Mouse (Mus musculus): ENCODE measurements around the gene Gprin1. TPM values are rescaled to one million over a fixed set of nuclear protein-coding genes. Genes with fewer than 3 reads are reported as not detected.

Gene Gprin1
- total RNA-seq, 4 experiments from 2014 or later: 0.05 to 0.07 TPM; not detected in 2

DNA sequence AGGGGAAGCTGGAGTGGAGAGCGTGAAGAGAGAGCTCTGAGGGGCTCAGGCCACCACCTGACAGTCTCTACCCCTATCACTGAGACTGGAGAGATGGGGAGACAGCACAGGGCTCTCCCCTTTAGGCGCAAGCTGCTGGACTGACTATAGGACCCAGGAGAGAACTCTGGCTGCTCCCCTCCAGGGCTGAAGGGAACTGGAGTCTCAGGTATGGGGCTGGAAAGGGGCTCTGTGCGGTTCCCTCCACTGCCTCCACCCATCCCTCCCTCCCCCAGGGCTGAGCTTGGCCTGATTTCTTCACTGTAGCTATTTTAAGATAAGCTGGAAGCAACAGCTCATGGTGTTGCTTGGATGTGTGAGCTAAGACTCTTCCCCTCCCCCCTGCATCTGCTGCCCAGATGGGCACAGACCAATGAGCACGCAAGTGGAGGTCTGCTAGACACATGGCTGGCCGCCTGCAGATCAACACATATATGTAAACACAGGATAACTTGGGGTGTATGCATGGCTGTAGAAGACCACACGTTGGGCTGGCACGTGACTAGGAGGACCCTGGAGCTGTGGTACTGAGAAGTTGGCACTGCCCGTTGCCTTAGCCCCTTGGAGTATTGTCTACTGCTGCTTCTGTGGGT lies 10.6 kb upstream of the Gprin1 start:
- peak; percentile 20 to 27 for DNase-seq (ENCODE audit: low spot score in 2 of 2)

DNA sequence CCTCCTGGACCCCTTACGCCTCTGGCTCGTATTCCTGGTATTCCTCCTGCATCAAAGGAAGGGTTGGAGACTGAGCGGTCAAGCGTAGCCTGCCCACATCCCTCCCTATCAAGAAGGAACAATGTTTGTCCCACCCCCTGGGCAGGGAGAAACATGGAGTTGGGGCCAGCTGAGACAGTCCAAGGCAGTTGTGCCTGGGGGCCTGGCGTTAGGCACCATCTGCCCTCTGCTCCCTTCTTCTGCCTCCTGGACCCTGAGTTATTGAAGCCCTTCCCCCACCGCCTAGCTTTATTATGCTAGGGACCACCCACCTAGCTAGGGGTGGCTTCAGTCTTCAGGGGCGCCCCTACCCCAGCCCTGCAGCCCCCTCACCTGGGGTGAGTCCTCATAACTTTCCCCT lies 9.8 kb upstream of the Gprin1 start:
- no peak for DNase-seq (ENCODE audit: low spot score in 2 of 2)

DNA sequence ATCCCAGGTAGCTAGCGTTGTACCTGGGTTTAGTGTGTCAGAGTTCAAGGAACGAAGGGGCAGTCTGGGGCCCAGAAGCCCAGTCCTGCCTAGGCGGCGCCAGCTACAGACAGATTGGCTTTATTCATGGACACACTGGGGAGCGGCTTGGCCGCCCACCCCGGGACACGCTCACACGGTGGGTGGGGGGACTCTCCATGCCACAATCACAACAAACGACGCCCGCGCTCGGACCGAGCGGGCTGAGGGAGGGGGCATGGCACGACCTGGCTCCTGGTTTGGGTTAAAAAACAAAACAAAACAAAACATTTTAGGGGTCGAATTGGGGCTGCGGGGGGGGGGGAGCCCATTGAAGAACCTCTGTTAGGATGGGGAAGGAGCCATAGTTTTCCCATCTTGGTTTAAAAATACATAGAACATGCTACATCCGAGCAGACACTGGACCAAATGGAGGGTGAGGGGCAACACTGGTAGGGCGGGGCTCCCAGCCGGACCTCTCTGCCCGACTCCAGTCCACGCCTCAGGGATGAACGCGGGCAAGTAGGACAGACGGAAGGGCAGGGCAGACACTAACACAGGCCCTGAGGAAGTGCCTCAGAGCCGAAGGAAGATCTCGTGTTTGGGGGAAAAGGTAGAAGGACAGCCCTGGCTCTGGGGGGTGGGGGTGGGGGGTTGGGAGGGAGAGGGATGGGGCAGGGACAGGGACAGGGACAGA lies 9.2 kb upstream of the Gprin1 start:
- DNase-seq (ENCODE audit: low spot score in 2 of 2): no peak

DNA sequence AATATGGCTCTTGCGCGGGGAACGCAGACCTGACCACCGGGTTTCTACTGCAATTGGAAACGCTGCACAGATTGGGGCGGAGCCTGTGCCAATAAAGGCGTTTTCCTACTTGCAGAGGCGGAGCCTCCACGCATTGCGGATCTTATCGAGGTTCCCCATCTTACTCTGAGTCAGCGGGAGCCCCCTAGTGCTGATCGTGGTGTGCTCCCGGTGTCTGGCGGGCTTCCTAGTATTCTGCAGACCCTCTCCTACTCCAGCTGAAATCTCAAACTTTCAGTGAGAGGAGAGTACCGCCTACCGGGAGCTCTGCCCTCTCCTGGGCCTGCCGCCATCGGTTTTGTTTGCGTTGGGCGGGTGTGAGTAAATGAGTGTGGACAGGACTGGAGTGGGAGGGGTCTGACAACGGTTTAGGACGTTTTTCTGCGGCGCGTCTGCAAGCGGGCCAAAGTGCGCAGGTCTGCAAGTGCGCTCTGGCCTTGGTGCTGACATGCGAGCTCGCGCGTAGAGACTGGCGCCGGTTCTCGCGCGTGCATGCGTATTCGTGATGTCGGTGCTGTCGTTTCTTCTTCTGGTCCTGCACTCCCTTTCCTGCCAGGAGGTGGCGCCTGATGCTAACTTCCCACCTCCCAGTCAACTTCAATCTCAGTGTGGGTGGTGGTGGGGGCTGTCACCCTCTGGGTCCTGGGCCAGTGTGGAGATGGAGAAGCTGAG lies 8.5 kb upstream of the Gprin1 start:
- peak; percentile 57 to 69 for DNase-seq (ENCODE audit: low spot score in 2 of 2)

DNA sequence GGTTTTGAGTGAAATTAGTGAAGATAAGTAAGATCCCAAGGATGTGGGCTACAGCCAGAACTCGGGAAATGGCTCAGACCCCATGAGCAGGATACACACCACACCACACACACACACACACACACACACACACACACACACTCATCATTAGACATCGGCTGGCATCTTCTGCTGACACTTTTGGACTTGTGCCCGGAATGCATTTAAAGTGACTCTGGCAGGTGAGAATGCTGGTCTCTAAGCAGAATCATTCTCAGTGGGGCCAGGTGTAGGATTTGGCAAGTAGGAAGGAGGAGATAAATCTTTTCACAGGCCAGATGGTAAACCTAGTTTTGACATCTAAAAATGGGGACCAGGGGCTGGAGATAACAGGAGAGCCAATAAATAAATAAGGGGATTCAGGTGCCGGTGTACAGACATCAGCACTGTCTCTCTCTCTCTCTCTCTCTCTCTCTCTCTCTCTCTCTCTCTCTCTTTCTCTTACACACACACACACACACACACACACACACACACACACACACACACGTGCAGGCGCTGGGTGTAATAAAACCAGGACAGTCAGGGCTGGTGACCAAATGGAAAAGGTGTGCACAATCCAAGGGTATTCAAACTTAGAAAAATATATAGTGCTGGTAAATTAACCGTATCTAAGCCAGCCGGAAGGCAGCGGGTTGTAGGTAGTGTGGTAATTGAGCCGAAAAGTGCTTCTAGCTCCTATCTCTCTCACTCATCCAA lies 7.6 kb upstream of the Gprin1 start:
- DNase-seq (ENCODE audit: low spot score in 2 of 2): no peak

DNA sequence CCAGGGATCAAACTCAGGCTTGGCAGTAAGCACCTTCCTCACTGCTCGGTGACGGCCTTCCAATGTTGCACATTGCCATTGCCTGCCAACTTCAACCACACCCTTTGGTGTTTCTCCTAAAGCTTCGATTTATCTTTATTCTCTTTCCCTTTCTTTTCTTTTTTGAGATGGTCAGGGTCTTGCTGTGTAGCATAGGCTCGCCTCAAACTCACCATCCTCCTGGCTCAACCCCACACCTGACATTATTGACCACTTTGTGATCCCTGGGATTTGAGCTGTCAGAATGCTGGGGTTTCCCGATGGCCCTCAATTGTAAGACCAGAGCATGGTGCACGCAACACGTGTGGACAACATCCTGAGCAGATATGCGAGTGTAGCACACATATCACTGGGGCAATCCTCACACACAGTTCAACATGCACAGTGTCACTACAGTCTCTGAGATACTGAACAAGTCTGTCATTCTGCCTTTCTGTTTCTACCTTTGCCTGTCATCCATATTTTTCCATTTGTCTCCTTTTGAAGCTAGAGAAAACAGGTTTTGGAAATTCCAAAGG lies 6.6 kb upstream of the Gprin1 start:
- DNase-seq (ENCODE audit: low spot score in 2 of 2): no peak

DNA sequence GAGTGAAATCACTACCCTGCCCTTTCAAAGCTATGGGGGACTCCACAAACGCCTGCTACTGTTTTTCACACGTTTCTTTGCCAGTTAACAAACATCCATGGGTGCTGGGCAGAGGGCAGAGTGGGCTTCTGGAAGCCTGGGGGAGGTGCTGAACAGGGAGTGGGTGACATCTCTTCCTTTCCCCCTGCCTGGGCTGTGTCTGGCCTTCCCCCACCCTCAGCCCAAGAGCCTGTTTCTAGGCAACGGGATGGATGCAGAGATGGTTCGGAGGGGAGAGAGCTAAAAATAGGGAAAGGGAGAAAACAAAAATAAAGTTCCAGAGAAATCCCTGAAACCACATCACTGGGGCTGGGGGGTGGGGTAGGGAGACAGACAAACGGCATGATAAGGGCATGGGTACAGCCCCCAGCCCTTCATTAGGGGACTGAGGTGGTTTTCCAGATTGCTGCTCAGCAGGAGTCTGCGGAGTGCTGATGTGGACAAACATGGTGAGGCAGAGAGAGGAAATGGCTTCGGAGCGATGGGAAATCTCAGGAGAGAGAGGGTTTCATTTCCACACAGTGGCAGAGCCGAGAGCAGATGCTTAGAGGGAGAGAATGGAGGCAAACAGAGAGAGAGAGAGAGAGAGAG lies 5.6 kb upstream of the Gprin1 start:
- DNase-seq (ENCODE audit: low spot score in 2 of 2): no peak

DNA sequence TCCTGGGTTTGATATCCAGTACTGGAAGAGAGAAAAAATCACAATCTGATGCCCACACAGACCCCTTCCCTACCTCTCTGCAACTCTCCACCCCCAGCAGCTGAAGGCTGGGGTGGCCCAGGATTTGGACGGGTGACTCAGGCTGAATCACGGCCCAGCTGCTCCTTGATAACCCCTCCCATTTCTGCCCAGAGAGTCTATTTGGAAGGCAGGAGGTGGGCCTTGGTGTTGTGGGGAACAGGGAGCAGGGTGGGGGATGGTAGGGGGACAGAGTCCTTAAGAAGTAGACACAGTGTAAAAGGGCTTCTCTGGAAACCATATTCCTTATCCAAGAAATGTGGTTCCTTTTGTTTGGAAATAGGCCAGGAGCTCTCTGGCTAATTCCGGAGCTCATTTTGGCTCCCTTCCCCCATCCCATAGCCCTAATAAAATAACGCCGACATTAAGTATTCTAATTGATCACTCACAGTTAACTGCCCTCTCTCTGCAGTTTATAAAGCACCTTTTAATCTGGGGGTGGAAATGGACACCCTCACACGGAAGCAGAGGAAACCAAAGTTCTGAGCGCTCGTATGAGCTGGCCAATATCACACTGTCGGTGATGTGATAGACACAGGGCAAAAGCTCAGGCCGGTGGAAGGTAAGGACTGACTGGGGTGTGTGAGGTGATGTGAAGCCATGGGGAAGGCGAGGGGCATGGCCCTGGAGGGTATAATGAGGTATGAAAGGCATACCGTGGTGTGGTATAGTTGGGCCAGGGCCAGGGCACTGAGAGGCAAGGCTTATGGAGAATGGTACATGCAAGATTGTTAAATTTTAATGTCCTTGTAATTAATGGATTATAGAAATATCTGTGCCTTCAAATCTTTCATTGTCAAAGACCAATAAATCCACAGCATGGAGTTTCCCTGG lies 4.8 kb upstream of the Gprin1 start:
- DNase-seq (ENCODE audit: low spot score in 2 of 2): no peak

DNA sequence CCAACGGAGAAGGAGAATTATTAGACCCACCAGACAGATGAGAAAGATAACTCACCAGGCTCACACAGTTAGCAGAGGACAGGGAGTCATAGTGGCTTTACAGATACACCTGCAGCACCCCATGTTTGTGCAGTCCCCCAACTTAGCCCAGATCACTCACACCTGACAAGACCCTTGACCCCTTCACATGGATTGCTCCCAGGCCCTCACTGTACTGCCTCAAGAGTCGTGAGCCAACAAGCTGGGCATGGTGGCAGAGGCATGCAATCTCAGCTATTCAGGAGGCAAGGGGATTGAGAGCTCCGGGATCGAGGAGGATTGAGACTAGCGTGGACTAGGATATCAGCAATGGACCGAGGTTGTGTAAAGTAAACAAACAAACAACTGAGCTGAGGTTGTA lies 4.1 kb upstream of the Gprin1 start:
- DNase-seq (ENCODE audit: low spot score in 2 of 2): no peak

DNA sequence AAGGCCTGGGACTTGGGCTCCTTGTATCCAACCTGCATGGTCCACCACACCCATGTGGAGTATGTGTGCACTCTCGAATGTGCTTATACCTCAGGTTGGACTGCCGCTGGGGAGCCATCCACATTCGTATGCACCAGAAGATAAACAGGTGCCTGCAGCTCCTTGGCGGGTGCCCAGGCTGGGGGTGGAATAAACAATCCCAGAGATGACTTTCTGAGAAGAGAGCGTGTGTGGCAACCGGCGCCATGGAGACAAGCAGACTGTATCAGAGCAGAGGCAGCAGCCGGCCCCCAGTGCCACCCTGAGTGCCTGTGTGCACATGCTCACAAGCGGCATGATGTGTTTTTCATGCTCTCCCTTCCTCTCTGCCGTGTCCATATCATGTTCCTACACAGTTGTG lies 3.0 kb upstream of the Gprin1 start:
- DNase-seq (ENCODE audit: low spot score in 2 of 2): no peak

DNA sequence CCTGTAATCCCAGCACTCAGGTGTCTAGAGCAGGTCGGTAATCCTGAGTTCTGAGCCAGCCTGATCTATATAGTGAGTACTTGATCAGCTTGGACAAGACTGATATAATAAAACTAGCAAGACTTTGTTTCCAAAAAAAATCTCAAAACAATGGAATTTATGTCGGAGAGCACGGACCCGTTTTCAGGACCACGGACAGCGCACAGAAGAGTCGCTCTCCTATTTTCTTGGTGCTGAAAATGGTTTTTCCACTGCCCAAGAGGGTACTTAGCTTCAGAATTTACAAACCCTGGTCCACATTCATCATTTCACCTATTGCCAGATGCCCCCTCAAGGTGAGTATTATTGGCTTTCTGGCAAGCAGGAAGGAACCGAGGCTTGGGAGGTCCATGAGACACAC lies 1.0 kb upstream of the Gprin1 start:
- DNase-seq (ENCODE audit: low spot score in 2 of 2): no peak

DNA sequence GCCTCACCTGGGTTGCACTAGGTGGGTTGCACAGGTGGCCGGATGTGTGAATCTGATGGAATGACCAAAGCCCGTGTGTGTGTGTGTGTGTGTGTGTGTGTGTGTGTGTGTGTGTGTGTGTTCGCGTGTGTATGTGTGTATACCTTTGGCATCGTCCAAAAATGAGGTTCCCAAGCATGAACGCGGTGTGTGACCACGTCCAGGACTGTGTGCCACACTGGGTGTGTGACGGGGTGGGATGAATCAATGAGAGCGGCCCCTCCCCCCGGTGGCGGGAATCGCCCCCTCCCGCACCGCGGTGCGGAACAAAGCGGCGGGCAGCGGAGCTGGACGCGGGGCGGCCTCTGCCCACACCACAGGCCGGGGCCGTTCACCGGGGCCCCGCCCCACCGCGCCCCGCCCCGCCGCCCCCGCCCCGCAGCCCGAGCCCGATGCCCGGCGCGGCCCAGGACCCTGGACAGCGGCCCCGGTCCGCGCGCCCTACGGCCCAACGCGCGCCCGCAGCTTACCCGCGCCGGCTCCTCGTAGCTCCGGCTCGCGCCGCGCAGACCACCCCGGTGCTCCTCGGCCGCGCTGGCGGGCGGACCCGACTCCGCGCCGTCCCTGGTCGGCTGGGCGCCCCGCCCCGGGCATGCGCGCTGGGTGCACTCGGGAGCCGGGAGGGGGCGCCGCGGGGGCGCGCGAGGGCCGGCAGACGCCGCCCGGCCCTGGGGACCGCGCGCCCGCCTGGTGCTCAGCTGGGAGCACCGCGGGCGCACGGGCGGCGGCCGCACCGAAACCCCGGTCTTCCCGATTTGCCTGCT lies 412 bp downstream of the Gprin1 start:
- no peak for DNase-seq (ENCODE audit: low spot score in 2 of 2)

DNA sequence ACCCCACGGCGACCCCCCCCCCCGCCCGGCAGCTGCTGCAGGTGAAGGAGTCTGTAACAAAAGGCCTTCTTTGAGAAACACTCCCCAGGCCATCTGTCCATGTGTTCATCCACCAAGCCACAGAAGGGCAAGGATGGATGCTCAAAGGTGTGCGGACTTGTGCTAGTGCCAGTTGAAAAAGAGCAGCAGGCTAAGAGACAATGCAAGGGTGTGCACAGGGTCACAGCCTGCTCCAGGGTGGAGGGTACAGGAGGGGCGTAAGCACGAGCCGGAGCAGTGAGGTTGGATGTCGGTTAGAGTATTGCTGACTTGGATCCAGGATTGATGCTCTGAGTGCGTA lies 983 bp downstream of the Gprin1 start:
- no peak for DNase-seq (ENCODE audit: low spot score in 2 of 2)

DNA sequence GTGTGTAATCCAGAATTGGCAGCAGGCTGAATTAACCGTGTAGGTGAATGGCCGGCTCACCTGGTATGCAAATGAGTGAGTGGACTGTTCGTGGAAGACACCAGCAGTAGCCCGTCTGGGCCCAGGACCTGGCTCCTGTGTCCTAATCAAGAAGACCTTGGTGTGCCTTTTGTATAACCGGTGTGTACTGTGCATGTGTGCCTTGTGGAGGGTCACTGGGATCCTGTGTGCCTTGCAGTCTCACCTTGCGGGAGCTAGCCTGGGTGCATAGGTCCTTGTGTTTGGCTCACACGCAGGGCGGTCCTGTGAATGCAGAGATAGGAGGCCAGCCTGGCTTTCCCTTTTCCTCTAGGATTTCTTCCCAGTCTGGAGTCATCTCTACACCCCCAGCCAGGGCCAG lies 1.5 kb downstream of the Gprin1 start:
- DNase-seq (ENCODE audit: low spot score in 2 of 2): no peak

DNA sequence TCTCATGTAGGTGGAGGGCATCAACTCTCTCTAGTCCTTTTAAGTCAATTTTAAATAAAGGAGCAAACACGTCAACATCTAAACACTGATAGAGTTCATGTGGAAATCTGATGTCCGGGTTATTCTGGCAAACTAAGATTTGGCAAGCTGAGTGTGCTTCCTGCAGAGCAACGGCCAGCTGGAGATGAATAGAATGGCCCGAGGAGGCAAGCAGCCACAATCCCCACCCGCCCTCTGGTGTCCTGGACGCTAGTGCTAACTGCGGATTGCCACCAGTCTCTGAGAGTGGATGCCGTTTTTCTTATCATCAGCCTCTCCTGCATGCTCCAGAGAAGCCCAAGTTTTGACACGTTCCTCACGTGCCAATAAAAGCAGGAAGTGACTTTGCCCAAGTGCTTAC lies 2.8 kb downstream of the Gprin1 start:
- no peak for DNase-seq (ENCODE audit: low spot score in 2 of 2)

DNA sequence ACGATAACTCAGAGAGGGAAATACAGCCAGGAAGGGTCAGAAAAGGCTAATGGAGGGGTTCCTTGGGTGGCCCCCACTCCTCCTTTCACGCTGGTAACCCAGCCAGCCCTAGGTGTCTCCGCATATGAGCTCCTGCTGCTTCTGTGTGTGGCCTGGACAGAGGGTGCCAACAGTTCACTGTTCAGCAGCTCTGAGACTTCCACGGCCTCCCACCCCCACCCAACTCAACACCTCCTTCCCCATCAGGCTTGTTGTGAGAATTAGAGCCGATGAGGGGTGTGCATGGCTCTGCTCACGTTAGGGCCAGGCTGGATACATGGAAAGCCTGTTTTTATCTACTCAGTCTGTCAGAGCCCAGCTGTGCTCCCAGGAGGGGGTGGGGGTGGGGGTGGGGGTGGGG lies 3.6 kb downstream of the Gprin1 start:
- DNase-seq (ENCODE audit: low spot score in 2 of 2): no peak

DNA sequence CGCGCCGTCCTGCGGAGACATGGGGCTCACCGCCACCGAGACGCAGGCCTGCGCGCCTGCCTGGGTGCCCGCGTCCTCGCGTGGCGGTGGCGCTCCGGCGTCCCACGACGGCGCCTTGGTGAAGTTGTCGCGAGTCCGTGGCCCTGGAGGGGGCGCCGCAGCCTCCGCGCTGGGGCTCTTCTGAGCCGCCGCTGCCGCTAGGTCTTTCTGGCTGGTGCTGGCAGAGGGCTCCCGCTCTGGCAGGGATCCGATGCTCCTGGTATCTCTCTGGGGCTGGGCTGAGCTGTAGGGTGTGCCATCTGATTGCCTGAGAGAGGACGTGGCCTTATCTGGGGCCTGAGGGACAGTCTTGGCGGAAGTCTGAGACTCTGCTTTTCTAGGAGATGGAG lies 11.5 kb downstream of the Gprin1 start:
- no peak for DNase-seq (ENCODE audit: low spot score in 2 of 2)

DNA sequence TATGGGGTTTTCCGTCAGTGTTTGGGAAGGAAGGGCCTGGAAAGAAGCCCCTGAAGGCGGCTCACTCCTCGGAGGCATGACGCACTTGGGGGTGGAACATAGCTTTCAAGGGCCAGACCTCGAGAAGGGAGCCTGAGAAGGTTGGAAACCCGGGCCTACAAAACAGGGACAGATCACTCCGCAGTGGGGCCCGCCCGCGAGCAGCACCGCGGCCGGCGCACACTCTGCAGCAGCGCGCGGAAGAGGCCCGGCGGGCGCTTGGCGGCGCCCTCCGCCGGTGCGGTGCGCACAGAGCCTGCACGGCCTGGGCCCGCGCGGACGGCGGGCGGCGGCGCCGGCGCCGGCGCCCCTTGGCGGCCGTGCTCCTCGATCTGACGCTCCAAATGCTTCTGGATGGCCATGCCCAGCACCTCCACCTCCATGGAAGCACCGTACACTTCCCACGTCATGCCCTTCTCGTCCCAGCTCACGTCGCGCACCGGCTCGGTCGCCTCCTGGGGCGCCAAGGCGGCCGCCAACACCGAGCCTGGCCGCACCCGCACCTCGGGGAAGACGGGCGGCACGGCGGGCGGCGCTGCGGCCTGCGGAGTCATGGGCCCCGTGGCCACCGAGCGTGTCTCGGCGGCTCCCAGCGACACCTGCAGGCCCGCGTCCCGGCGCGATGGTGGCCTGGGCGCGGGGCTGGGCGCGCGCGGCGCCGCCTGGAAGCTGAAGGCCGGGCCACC lies 12.0 kb downstream of the Gprin1 start:
- DNase-seq (ENCODE audit: low spot score in 2 of 2): no peak

DNA sequence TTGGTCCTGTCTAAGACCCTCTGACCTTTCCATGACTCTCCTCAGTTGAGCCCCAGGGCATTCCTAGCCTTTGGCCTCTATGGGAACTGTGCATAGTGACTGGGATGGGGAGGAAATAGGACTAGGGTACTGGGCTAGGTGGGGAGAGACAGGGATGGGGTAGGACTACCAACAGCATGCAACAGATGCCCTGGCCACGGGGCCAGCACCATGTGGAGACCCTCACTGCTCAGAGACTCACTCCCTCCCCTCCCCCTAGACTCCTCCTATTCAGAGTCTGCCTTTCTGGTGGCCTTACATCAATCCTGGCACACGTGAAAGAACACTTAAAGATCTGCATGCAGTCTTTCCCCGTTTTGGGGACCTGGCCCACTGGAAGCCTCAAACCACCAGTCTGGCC lies 12.7 kb downstream of the Gprin1 start:
- DNase-seq (ENCODE audit: low spot score in 2 of 2): no peak

All from gastrocnemius, adult 8-10 months (tissue).